In the genomic region with DNA sequence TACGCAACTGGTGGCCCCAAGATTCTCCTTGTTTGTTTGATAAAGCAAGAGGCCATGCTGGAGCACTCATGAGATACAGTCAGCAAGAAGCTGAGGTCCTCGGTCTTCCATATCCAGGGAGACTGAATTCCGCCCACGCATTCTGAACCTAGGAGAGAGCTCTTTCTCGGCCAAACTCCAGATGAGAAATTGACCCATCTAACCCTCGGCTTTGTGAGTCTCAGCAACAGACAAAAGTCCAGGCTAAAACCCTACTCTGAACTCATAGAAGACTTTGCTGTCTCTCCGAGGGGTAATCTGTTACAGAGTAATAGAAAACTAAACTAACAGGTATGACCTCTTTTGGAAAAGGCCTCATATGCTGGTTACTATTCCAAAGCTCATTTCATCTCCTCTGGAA, we compare ENCODE assay signal across 21 mouse cellular contexts. TPM values are rescaled to one million over a fixed set of nuclear protein-coding genes. Genes with fewer than 3 reads are reported as not detected.
A peak's percentile ranks its signal among the peaks of the same experiment; 100 is the strongest.
DNase-seq lines count a peak whose midpoint lies in the region; ATAC-seq and TF ChIP-seq lines count a peak whose summit lies in the region.
"Had no signal": no experiment of that assay in that cellular context is flagged by ENCODE, and none has a peak within 500 bp of the region (broad histone marks: within the 10 kb centered on the region; RNA-seq: fewer than 3 reads in every experiment).

No protein-coding gene starts in this region.

- no peaks in the 10 kb centered on the region for H3K27me3 ChIP-seq in kidney, adult 2 months (replicated peaks; ENCODE audit: control insufficient read depth, insufficient read depth, low read length)
- H3K27me3 ChIP-seq in liver, adult 2 months (ENCODE audit: control insufficient read depth, insufficient read depth, low read length), result no peaks in the 10 kb centered on the region
- H3K27me3 ChIP-seq in liver, embryonic 12.5 days (replicated peaks), result peaks cover 1% of the 10 kb centered on the region
- H3K27me3 ChIP-seq: hindbrain, embryonic 12.5 days; hindbrain, embryonic 15.5 days had no signal

- peak; percentile 76 for DNase-seq in kidney, adult 2 months
- DNase-seq in kidney, postnatal 10 days, result no peak
- DNase-seq in liver, adult 2 months (ENCODE audit: extremely low read depth, low read depth, low spot score), result peak; percentile 25
- peak; percentile 45 to 61 for DNase-seq in kidney, postnatal 36 days
- no peak for DNase-seq in left cerebral cortex, postnatal 25 days (ENCODE audit: low spot score in 2 of 2)
- DNase-seq: adrenal gland, adult 8-10 months; adrenal gland, postnatal 25 days; cerebellum, adult 18-20 months; cerebellum, adult 9-10 months; cerebellum, postnatal 14 days; forebrain, postnatal 0 days; gastrocnemius, adult 2 months; gastrocnemius, postnatal 14 days; heart, adult 11 months had no signal

- no peak for TF ChIP-seq CTCF in kidney, adult 2 months (conservative IDR thresholded peaks at IDR 0.05; ENCODE audit: insufficient read depth, insufficient read length, low read depth, low read length)
- no peak for TF ChIP-seq CTCF in liver, adult 2 months (IDR thresholded peaks at IDR 0.05; ENCODE audit: low read depth, low read length)

- WGBS in kidney, adult 2 months, result 48% methylated on average over 7 of the region's 7 CpGs
- 40% methylated on average over 7 of the region's 7 CpGs for WGBS in liver, adult 2 months
- WGBS in liver, embryonic 12.5 days (ENCODE audit: insufficient replicate concordance), result 64% methylated on average over 7 of the region's 7 CpGs

- no peaks in the 10 kb centered on the region for H3K9me3 ChIP-seq in liver, embryonic 12.5 days (replicated peaks)
- H3K9me3 ChIP-seq: hindbrain, embryonic 12.5 days; hindbrain, embryonic 15.5 days had no signal

- no peak overlapping the region for H3K4me2 ChIP-seq in liver, embryonic 12.5 days
- H3K4me2 ChIP-seq: heart, embryonic 11.5 days; hindbrain, embryonic 12.5 days had no signal

- no peak overlapping the region for H3K4me3 ChIP-seq in kidney, adult 2 months (ENCODE audit: insufficient read depth, low read depth, low read length)
- H3K4me3 ChIP-seq in liver, adult 2 months (ENCODE audit: insufficient read depth, low read depth, low read length), result no peak overlapping the region
- no peak overlapping the region for H3K4me3 ChIP-seq in liver, embryonic 12.5 days
- H3K4me3 ChIP-seq: gastrocnemius, adult 2 months; hindbrain, embryonic 12.5 days; hindbrain, embryonic 15.5 days had no signal

- no peak for TF ChIP-seq POLR2A in kidney, adult 2 months (IDR thresholded peaks at IDR 0.05; ENCODE audit: low read depth, low read length)
- TF ChIP-seq POLR2A in liver, adult 2 months (IDR thresholded peaks at IDR 0.05; ENCODE audit: extremely low read depth, insufficient read depth, low read length), result no peak

- H3K36me3 ChIP-seq in kidney, adult 2 months (ENCODE audit: control insufficient read depth, insufficient read depth, low read length), result no peaks in the 10 kb centered on the region
- no peaks in the 10 kb centered on the region for H3K36me3 ChIP-seq in liver, adult 2 months (ENCODE audit: control insufficient read depth, insufficient read depth, low read length)
- H3K36me3 ChIP-seq in liver, embryonic 12.5 days, result no peaks in the 10 kb centered on the region
- H3K36me3 ChIP-seq: hindbrain, embryonic 12.5 days; hindbrain, embryonic 15.5 days had no signal

- no peak for ATAC-seq in liver, embryonic 12.5 days
- ATAC-seq: activated CD4-positive, CD25-positive, alpha-beta regulatory T cell, adult 4 months; CD4-positive, CD25-positive, alpha-beta regulatory T cell, adult 4 months; forebrain, embryonic 14.5 days; forebrain, postnatal 0 days had no signal

- H3K9ac ChIP-seq in liver, adult 2 months (ENCODE audit: low read depth, low read length), result no peak overlapping the region
- H3K9ac ChIP-seq in liver, embryonic 12.5 days, result no peak overlapping the region
- H3K9ac ChIP-seq: forebrain, postnatal 0 days; hindbrain, embryonic 12.5 days; hindbrain, embryonic 15.5 days had no signal

- peak overlapping the region; percentile 26 for H3K27ac ChIP-seq in kidney, adult 2 months (ENCODE audit: insufficient read depth, low read depth, low read length)
- no peak overlapping the region for H3K27ac ChIP-seq in liver, adult 2 months (replicated peaks; ENCODE audit: insufficient read depth, low read depth, low read length)
- no peak overlapping the region for H3K27ac ChIP-seq in liver, embryonic 12.5 days
- H3K27ac ChIP-seq: gastrocnemius, adult 2 months; hindbrain, embryonic 12.5 days; hindbrain, embryonic 15.5 days had no signal

- H3K79me2 ChIP-seq in liver, adult 2 months (ENCODE audit: control insufficient read depth, insufficient read depth, low read length), result no peaks in the 10 kb centered on the region; the same call in 1 of the 2 replicates

- peaks cover 38% of the 10 kb centered on the region for H3K4me1 ChIP-seq in kidney, adult 2 months (ENCODE audit: control insufficient read depth, insufficient read depth, low read length)
- H3K4me1 ChIP-seq in liver, adult 2 months (ENCODE audit: control insufficient read depth, insufficient read depth, low read length), result no peaks in the 10 kb centered on the region
- H3K4me1 ChIP-seq in liver, embryonic 12.5 days, result peaks cover 57% of the 10 kb centered on the region

- intact Hi-C loops in left cerebral cortex, postnatal 25 days (cut with DNase I), result loop anchor here (5.0 kb wide), 2 partner anchors 108 to 203 kb away; no protein-coding TSS in a partner anchor

RNA-seq across cellular contexts. Expression of gene Zfp704, which starts 4.9 kb away (rescaled TPM):
- 11.3 and 12.4 TPM in 2 replicates for polyA plus RNA-seq in kidney, adult 2 months (2012; rRNA removed)
- 3.2 and 3.5 TPM in 2 replicates for total RNA-seq in liver, adult 2 months (2014; rRNA removed)
- 1.0 and 1.3 TPM in 2 replicates for polyA plus RNA-seq in liver, adult 2 months (2012; rRNA removed)
- 1.8 and 2.2 TPM in 2 replicates for polyA plus RNA-seq in liver, embryonic 12.5 days (2016; fragmentation: Nextera tagmentation; extraction: Ambion mirVana)
- total RNA-seq in left cerebral cortex, postnatal 25 days (2021), result 10 to 100 TPM; 28.4 to 31.7 TPM

Comparison
In these comparisons a context has a peak if more than half of its experiments do, and no peak if none do; other contexts are left out.
1. DNase-seq: peak in kidney, adult 2 months (single experiment), liver, adult 2 months (single experiment) and kidney, postnatal 36 days (2 of 2); none in kidney, postnatal 10 days (single experiment) and left cerebral cortex, postnatal 25 days (0 of 2).